Mouse (Mus musculus) telencephalon, adult 2 months (tissue): ENCODE measurements around the gene Olfr1339.

Experiments
- DNase-seq: peaks from one replicate; pipeline ENCODE4 v3.0.0-alpha.2; 2011; ENCODE audit warnings: low read depth, low spot score

The Olfr1339 gene

DNA sequence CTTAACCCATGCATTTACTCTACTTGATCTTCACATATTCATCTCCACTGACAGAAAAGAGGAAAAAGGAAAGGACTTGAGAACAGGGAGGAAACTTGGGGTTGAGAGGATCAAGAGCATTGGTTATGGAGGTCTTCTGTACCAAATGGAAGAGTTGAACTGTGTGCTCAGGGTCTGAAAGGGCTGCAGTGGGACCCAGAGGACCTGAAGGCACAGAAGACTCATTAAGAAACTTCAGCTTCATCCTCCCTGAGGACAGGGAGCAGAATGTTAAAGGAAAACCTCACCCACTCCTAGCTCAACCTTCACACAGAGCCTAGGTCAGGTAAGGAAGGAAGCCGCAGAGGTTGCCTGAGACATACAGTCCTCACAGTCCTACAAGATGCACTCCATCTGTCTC, at the start of gene Olfr1339:
Gene Olfr1339 (plus strand): TSS at position 301 of the 400 bp plus-strand sequence.
- no peak for DNase-seq

DNA sequence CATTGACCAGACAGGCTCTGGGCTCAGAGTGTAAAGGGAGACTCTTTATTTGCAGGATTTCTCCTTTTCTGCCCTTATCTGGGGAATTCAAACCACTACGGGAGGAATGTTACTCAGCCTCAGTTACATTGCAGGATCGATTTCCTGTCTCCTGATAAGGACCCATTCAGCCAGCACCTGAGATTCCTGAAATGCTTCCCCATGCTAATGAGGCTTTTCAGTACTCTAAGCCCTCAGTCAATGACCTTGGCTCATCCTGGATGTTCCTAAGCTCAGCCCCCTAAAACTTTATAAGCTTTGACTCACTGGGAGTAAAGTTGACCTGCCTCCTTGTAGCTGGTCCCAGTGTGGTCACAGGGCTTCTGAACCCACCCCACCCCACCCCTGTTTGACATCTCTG, 44.9 kb upstream of the Olfr1339 start:
- no peak for DNase-seq

DNA sequence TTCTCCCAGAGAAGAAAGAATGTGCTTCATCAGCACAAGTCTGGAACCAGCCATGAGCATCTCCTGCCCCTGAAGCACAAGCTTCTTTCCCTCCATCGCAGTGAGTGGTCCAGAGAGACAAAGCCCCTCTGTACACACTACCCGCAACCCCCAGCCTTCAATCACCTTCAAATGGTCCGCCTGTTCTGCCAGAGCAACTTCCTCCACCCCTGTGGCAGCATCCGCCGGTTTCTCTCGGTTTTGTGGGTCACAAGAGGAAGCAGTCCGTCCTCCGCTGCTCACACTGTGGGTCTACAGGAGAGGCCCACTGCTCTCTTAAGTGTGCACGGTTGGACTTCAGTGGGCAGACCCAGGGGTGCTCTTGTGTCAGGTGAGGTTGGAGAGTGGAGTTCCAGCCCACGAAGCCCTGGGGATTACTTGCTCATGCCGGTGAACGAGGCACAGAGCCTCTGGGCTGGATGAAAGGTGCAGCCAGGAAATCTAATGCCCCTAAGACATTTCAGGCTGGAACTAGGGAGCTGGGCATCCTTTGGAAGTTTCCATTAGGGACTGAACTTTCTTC, 39.5 kb upstream of the Olfr1339 start, which contains the start of gene Olfr1342:
Gene Olfr1342 (minus strand): TSS at position 345 of the 562 bp plus-strand sequence.
- no peak for DNase-seq

DNA sequence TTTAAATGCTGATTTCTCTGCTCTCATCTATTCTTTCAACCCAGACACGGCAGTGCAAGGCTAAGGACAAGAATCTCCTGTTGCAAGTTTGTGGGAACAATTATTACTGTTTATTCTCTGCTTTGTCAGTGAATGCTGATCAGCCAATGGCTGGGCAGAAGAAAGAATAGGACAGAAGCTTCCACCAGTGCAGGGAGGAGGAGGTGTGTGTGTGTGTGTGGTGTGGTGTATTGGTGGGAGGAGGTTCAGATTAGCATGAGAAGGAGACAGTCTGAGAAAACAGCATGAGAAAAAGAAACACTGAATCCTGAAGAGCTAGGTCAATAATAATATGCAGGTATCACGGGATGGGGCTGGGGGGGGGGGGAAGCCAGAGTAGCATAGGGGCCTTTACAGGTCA, 38.2 kb upstream of the Olfr1339 start:
- DNase-seq = peak; percentile 9

DNA sequence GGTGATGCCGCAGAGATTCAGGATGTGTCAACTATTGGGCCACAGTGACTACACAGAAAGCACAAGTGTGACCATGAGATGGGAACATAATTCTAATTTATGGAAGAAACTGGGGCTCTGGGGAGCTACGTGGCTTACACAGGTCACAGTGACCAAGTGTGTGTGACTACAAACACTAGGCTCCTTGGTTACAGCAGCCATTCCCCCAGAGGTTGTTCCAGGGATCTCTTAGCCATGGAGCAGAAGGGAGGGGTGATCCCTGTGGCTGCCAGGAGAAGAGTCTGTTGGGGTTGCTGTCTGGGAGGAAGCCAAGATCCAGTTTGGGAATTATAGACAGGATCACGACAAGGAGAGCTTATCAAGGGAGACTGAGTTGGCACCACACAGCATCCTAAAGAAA, 28.8 kb upstream of the Olfr1339 start, which contains the start of gene Olfr1341:
Gene Olfr1341 (plus strand): TSS at position 301 of the 400 bp plus-strand sequence.
- no peak for DNase-seq

DNA sequence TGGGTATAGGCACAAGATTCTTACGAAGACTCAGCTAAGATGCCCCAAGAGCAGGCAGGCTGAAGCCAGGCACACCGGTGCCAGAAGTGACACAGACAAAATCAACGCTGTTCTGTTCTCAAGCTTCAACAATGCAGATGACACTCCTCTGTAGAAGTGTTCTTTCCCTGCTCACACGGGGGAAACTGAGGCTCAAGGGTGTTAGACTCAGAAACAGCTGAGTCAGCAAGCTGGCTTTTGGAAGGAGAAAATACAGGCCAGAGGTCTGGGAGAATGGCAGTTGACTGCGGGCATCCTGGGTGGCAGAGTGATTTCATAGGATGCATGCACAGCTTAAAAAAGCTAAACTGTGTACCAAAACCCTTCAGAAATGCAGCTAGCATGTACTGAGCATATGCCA, 23.9 kb upstream of the Olfr1339 start:
- no peak for DNase-seq

DNA sequence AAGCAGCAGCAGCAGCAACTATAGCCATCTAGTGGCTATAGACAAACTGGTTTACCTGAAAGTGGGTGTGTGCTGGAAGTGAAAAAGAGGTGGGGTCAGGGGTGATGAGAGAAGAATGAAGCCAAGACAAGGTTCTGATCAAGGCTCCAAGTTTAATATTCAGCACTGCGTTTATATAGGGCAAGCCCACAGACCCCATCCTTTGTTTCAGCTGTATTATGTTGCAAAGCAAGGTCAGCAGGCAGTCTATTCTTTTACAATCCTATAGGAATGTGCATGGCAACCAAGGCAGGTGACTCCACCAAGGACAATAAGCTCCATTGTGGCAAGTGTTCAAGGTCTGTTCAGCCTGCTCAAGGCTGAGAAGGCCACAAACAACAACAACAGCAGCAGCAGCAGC, 20.3 kb upstream of the Olfr1339 start:
- no peak for DNase-seq

DNA sequence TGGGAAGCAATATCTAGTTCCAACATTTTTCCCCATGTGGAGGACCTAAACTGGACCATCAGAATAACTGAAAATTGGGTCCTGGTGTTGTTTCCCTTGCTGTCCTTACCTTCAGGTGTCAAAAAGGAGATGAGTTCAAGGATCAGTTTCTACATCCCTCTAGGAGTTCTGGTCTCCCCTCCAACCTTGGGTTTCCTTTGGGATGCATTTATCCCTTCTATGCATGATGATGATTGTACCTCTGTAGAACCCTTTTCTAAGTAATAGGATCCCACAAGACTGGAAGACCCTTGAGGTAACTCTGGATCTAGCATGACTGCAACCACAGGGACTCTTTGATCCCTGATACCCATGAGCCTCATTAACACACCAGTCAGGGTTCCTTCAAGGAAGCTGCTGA, 12.1 kb upstream of the Olfr1339 start, which contains the start of gene Olfr1340:
Gene Olfr1340 (plus strand): TSS at position 301 of the 400 bp plus-strand sequence.
- no peak for DNase-seq

DNA sequence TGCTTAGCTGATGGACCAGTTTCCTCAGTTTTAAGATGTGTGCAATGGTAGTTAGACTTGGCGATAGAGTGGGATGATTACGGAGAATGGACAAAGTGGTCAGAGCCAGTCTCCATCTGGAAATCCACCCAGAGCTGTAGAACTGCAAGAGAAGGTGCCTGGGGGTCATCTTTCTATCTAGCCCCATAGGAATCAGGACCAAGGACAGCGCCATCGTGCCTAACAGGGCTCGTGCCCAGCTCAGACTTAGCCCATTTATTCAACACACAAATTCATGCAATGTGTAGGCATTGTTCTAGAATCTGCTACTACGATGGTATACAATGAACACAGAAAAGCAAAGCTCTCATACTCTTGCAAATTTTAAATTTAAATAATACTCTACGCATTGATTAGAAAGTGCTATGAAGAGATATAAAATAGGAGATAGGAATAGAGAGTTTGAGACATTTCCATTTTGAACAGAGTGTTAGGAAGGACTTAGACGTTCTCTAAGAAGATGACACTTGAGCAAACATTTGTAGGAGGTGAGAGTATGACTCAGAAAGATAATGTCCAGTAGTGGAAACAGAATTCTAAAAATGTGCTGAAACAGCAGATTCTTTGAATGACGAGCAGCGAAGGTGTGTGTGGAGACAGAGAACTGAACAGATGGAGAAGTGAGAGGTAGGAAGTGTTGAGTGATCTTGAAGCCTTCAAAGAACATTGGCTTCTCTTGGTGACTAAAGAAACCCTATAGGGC, 10.1 kb upstream of the Olfr1339 start:
- DNase-seq = peak; percentile 40

DNA sequence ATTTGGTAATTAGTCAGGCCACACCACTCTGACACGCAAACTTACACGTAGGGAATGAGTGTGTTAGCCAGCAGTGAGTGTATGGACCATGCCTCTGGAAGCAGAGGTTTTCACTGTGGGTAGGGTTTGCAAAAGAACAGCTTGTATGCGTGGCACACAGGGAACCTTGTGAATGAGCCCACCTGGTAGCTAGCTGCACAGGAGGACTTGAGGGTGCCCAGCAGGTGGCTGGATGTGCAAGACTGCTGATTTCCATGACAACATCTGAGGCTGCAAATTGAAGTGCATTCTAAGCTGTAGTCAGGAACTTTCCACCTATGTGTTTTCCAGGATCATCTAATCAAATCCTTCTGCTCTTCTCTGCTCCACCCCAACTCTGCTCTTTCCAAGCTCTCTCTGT, 7.6 kb downstream of the Olfr1339 start:
- no peak for DNase-seq

DNA sequence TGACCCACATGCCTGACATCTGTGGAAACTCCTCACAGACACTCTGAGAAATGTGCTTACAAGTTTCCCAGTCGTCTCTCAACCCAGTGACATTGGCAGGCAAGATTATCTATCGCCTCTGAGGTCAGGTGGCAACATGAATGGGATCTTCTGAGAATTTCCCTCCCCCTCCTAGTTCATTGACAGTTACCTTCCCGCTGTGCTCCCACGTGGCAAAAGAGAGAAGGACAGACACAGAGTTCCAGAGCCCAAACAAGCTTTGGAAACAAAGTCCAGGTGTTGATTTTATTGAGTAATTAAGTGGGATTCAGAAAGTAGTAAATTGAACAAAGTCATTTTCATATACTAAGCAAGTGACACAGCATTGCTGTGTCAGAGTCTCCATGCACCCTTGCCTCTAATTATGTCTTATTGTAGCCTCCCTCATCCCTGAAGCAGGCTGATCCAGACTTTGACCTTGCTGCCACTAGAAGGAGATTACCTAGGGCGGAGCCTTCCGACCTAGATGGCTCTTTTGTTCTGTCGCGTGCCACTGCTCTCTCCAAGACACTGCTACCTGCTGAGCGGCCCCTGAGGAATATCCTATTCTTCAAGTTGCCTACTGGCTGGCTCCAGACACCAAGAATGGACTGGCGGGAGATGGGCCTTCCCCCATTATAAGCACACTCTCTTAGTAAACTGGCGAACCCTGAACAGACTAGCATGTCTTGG, 9.2 kb downstream of the Olfr1339 start:
- no peak for DNase-seq

DNA sequence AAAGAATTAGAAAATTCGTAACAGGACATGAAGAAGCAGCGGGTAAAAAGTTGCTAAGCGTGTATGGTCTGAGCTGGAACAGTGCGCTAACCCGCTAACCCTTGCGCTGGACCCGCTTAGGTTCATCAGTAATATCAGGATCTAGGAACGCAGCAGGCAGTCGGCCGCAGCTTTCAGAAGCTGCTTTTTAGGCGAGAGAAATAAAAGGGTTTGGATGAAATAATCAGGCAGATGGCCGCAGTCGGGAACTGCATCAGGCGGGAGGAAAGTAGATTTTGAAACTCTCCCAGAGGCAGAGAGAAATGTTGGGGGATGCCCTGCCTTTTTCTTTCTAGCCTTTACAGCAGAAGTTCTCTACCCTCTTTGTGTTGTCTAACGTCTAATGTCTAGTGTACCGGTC, 9.9 kb downstream of the Olfr1339 start:
- no peak for DNase-seq

DNA sequence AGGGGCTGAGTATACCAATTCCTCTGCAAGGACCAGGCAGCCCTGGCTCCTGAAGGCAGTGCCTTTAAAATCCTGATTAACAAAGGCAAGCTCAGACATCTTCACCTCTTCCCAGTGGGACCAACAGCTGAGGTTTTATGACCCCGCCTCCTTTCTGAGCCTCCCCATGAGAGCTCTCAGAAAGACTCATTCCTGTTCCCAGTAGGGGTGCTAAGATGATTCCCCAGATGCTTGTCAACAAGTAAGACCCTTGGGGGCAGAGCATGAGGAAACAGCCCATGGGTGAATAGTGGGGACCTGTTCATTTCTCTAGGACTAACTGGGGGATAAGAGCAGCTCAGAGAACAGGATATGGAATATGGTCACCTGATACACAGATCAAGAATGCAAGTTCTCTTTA, 26.7 kb downstream of the Olfr1339 start, which contains the start of gene Olfr1338:
Gene Olfr1338 (minus strand): TSS at position 101 of the 400 bp plus-strand sequence.
- no peak for DNase-seq

DNA sequence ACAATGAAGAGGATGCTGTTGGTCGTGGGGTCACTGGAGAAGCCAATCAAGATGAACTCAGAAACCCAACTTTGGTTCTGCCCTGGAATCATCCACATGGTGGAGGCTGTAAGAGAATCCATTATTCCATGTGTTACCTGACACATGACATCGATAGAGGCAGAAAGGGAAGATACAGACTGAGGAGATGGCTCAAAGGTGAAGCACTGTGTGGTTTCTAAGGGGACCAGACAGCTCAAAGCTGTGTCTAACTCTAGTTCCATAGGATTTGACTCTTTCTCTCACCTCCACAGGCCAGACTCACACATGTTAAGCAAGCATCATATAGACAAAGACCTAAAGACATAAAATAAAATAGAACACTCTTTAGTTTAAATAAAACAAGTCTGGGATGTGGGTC, 50.5 kb downstream of the Olfr1339 start, which contains the start of gene Olfr1337:
Gene Olfr1337 (minus strand): TSS at position 101 of the 400 bp plus-strand sequence.
- no peak for DNase-seq
